Mouse (Mus musculus) kidney, postnatal 0 days (tissue): ENCODE measurements around the gene Hoxa11. TPM values are rescaled to one million over a fixed set of nuclear protein-coding genes. Genes with fewer than 3 reads are reported as not detected.

Source experiments
- ATAC-seq: fragments of 200-750 bp; cut with Nextera tagmentation; replicated peaks from 2 replicates; pipeline ENCODE4 v1.8.0; 2017; ENCODE audit warnings: low read depth, moderate number of reproducible peaks, moderate TSS enrichment, moderate library complexity; ENCODE audit not compliant: low FRiP score
- DNase-seq: peaks from one replicate; pipeline ENCODE4 v3.0.0-alpha.2; 2016; ENCODE audit warnings: low spot score
- H3K27ac ChIP-seq: fragments of 300-500 bp; sonication (generic); 2 replicates; pipeline ENCODE4 v1.5.1; 2014; ENCODE audit warnings: mild to moderate bottlenecking
- H3K27me3 ChIP-seq: fragments of 300-500 bp; sonication (generic); 2 replicates; pipeline ENCODE4 v1.6.1; 2014; ENCODE audit warnings: low read length, mixed read lengths; ENCODE audit not compliant: insufficient read depth
- H3K36me3 ChIP-seq: fragments of 300-500 bp; sonication (generic); 2 replicates; pipeline ENCODE4 v1.6.1; 2014; ENCODE audit warnings: low read length, mixed read lengths; ENCODE audit not compliant: insufficient read depth
- H3K4me1 ChIP-seq: fragments of 300-500 bp; sonication (generic); replicated peaks from 2 replicates; pipeline ENCODE4 v1.6.1; 2014; ENCODE audit warnings: antibody characterized with exemption, low read length, mixed read lengths; ENCODE audit not compliant: insufficient read depth
- H3K4me2 ChIP-seq: fragments of 300-500 bp; sonication (generic); 2 replicates; pipeline ENCODE4 v1.6.1; 2014; ENCODE audit warnings: mild to moderate bottlenecking, low read length, moderate library complexity, mixed read lengths
- H3K4me3 ChIP-seq: fragments of 300-500 bp; sonication (generic); replicated peaks from 2 replicates; pipeline ENCODE4 v1.5.1; 2014; ENCODE audit warnings: low read depth, low read length
- H3K9ac ChIP-seq: fragments of 300-500 bp; sonication (generic); 2 replicates; pipeline ENCODE4 v1.6.1; 2014; ENCODE audit warnings: low read depth, low read length
- H3K9me3 ChIP-seq: fragments of 300-500 bp; sonication (generic); replicated peaks from 2 replicates; pipeline ENCODE4 v1.6.1; 2016; ENCODE audit warnings: low read length, inconsistent platforms, mixed read lengths
- CTCF ChIP-seq: IDR thresholded peaks from 2 replicates; pipeline ENCODE4 v1.5.1; 2016; ENCODE audit warnings: antibody characterized with exemption, low read depth, mild to moderate bottlenecking, moderate library complexity
- WGBS: fragments of 180-500 bp; shearing (Covaris S2); extraction: QIAGEN DNeasy Blood & Tissue Kit; methylation state at CpG from one replicate; pipeline ENCODE4 v1.1.7; 2014; 5-methylcytosine and 5-hydroxymethylcytosine counted together
- polyA plus RNA-seq: library from polyadenylated mRNA; unstranded; fragments of >200 nt; fragmentation: Nextera tagmentation; extraction: Ambion mirVana; gene quantifications from 2 replicates; pipeline ENCODE4 v1.2.1, GENCODE M21; 2015

Gene Hoxa11
- polyA plus RNA-seq = 24.7 and 27.7 TPM in 2 replicates

- Histone ChIP-seq H3K9me3 (no peaks in the 10 kb centered on the region), H3K9ac (peak within 1 kb of the TSS; percentile 93), H3K27ac (peak within 1 kb of the TSS; percentile 88), H3K4me2 (peak within 1 kb of the TSS; percentile 90), H3K27me3 (no peaks in the 10 kb centered on the region), H3K4me1 (peaks cover 22% of the 10 kb centered on the region), H3K36me3 (no peaks in the 10 kb centered on the region), H3K4me3 (peak within 1 kb of the TSS; percentile 72)
- TF ChIP-seq CTCF = no peak
- DNase-seq = peak; percentile 95
- 1% methylated on average over 20 of the region's 20 CpGs for WGBS
- ATAC-seq = peak; percentile 8
These were observed at the start of gene Hoxa11 for GRCm38 (mm10) chr6:52245757-52246142. Gene Hoxa11, minus strand, starts transcription at chr6:52245810.

- ATAC-seq = no peak
- TF ChIP-seq CTCF = no peak
- Histone ChIP-seq H3K27me3 (peaks cover 29% of the 10 kb centered on the region), H3K4me1 (0 out of 2 replicates have a peak, but pooled peaks cover 4% of the 10 kb centered on the region), H3K4me2 (no peak overlapping the region), H3K27ac (no peak overlapping the region), H3K4me3 (no peak overlapping the region), H3K9ac (no peak overlapping the region), H3K9me3 (no peaks in the 10 kb centered on the region), H3K36me3 (no peaks in the 10 kb centered on the region)
- 71% methylated on average over 6 of the region's 6 CpGs for WGBS
- DNase-seq = no peak
These were observed 49.0 kb upstream of the Hoxa11 start for GRCm38 (mm10) chr6:52294616-52295015.

GRCm38 (mm10) chr6:52292328-52292727 is 46.7 kb upstream of the Hoxa11 start:
- Histone ChIP-seq H3K27me3 (peaks cover 37% of the 10 kb centered on the region), H3K4me3 (no peak overlapping the region), H3K9ac (no peak overlapping the region), H3K36me3 (no peaks in the 10 kb centered on the region), H3K9me3 (no peaks in the 10 kb centered on the region), H3K4me2 (no peak overlapping the region), H3K4me1 (0 out of 2 replicates have a peak, but pooled peaks cover 4% of the 10 kb centered on the region), H3K27ac (no peak overlapping the region)
- whole genome bisulfite sequencing = 76% methylated on average over 7 of the region's 7 CpGs
- no peak for TF ChIP-seq CTCF
- ATAC-seq (no peak), DNase-seq (no peak)

- no peak; the same call in 1 of the 2 replicates for ATAC-seq
- 3% methylated on average over 45 of the region's 45 CpGs for WGBS
These were observed 45.6 kb upstream of the Hoxa11 start for GRCm38 (mm10) chr6:52291021-52291860.

GRCm38 (mm10) chr6:52290186-52290585 is 44.6 kb upstream of the Hoxa11 start:
- Histone ChIP-seq H3K36me3 (no peaks in the 10 kb centered on the region), H3K9ac (no peak overlapping the region), H3K4me3 (no peak overlapping the region), H3K9me3 (no peaks in the 10 kb centered on the region), H3K4me1 (0 out of 2 replicates have a peak, but pooled peaks cover 4% of the 10 kb centered on the region), H3K27me3 (peaks cover 37% of the 10 kb centered on the region), H3K27ac (no peak overlapping the region), H3K4me2 (no peak overlapping the region)
- ATAC-seq (no peak), DNase-seq (peak; percentile 36)
- WGBS = 8% methylated on average over 12 of the region's 12 CpGs
- no peak for TF ChIP-seq CTCF

More at GRCm38 (mm10) chr6:52291021-52291860, 45.6 kb upstream of the Hoxa11 start:
- Histone ChIP-seq H3K27me3 (peaks cover 37% of the 10 kb centered on the region), H3K9ac (peak overlapping the region; percentile 35; the same call in 1 of the 2 replicates), H3K27ac (no peak overlapping the region), H3K36me3 (no peaks in the 10 kb centered on the region), H3K9me3 (no peaks in the 10 kb centered on the region), H3K4me1 (0 out of 2 replicates have a peak, but pooled peaks cover 4% of the 10 kb centered on the region), H3K4me3 (peak overlapping the region; percentile 30), H3K4me2 (peak overlapping the region; percentile 56)
- DNase-seq = peak; percentile 76
- no peak for TF ChIP-seq CTCF

- no peak overlapping the region for H3K27ac ChIP-seq
- no peak for ATAC-seq
- H3K36me3 ChIP-seq = no peaks in the 10 kb centered on the region
- H3K27me3 ChIP-seq = peaks cover 4% of the 10 kb centered on the region; the same call in 1 of the 2 replicates
- H3K9ac ChIP-seq = no peak overlapping the region
- no peak overlapping the region for H3K4me2 ChIP-seq
- no peak for TF ChIP-seq CTCF
- no peak overlapping the region for H3K4me3 ChIP-seq
- DNase-seq = no peak
- no peaks in the 10 kb centered on the region for H3K9me3 ChIP-seq
- H3K4me1 ChIP-seq = no peaks in the 10 kb centered on the region
- 70% methylated on average over 5 of the region's 5 CpGs for WGBS
These were observed 38.3 kb upstream of the Hoxa11 start for GRCm38 (mm10) chr6:52283896-52284295.
